Mouse (Mus musculus): Measurements from ENCODE around the gene Fyco1.

GRCm38 (mm10) chr9:123808583-123808982 lies 43.1 kb downstream of the Fyco1 start:
- no peak for TF ChIP-seq CTCF (IDR thresholded peaks at IDR 0.05; ENCODE audit: low read depth)
- TF ChIP-seq EP300 (IDR thresholded peaks at IDR 0.05; ENCODE audit: low read depth) = no peak

All from heart, postnatal 0 days (tissue).